ENCODE assay signal across 16 mouse cellular contexts in the genomic region with DNA sequence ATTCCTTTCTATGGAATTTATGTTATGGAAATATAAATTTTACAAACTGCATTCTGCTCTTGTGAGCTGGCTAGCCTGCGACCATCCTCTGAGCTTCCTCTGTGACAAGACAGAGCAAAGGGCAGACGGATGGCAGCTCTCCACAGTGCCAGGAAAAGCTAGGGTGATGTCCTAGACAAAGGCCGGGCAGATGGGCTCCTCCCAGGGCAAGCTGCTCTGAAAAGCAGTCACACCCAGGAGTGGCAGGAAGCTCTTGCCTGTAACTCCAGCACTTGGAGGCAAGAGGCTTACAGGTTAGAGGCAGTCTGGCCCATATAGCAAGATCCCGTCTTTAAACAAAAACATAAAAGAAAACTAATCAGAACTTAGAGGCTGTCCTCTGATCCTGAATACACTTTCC. TPM values are rescaled to one million over a fixed set of nuclear protein-coding genes. Genes with fewer than 3 reads are reported as not detected.
DNase-seq lines count a peak whose midpoint lies in the region; ATAC-seq and TF ChIP-seq lines count a peak whose summit lies in the region.
"Had no signal": no experiment of that assay in that cellular context is flagged by ENCODE, and none has a peak within 500 bp of the region (broad histone marks: within the 10 kb centered on the region; RNA-seq: fewer than 3 reads in every experiment).

No protein-coding gene starts in this region.

- no peaks in the 10 kb centered on the region for H3K9me3 ChIP-seq in hindbrain, embryonic 10.5 days
- H3K9me3 ChIP-seq in hindbrain, embryonic 11.5 days (ENCODE audit: control insufficient read depth, low read length): no peaks in the 10 kb centered on the region
- no peaks in the 10 kb centered on the region for H3K9me3 ChIP-seq in midbrain, embryonic 11.5 days (ENCODE audit: control insufficient read depth, low read length)
- H3K9me3 ChIP-seq in midbrain, postnatal 0 days (ENCODE audit: low read length): no peaks in the 10 kb centered on the region
- H3K9me3 ChIP-seq in stomach, postnatal 0 days (ENCODE audit: control insufficient read depth, low read length): no peaks in the 10 kb centered on the region
- H3K9me3 ChIP-seq: heart, embryonic 15.5 days; limb, embryonic 13.5 days had no signal

- no peak overlapping the region for H3K9ac ChIP-seq in hindbrain, embryonic 11.5 days (ENCODE audit: low read depth, low read length)
- no peak overlapping the region for H3K9ac ChIP-seq in midbrain, embryonic 11.5 days (ENCODE audit: low read length)
- no peak overlapping the region for H3K9ac ChIP-seq in midbrain, postnatal 0 days (replicated peaks; ENCODE audit: low read length, poor library complexity, severe bottlenecking)
- no peak overlapping the region for H3K9ac ChIP-seq in stomach, postnatal 0 days (ENCODE audit: low read length)
- H3K9ac ChIP-seq: heart, embryonic 15.5 days; limb, embryonic 13.5 days had no signal

- TF ChIP-seq EP300 in stomach, postnatal 0 days (optimal IDR thresholded peaks at IDR 0.05): no peak

- no peak for TF ChIP-seq CTCF in midbrain, postnatal 0 days (IDR thresholded peaks at IDR 0.05)
- TF ChIP-seq CTCF in stomach, postnatal 0 days (IDR thresholded peaks at IDR 0.05; ENCODE audit: low read depth): no peak

- H3K4me1 ChIP-seq in hindbrain, embryonic 10.5 days (replicated peaks): peaks cover 45% of the 10 kb centered on the region
- H3K4me1 ChIP-seq in hindbrain, embryonic 11.5 days (replicated peaks; ENCODE audit: control insufficient read depth, insufficient read depth, low read length): 0 out of 2 replicates have a peak, but pooled peaks cover 4% of the 10 kb centered on the region
- peaks cover 19% of the 10 kb centered on the region for H3K4me1 ChIP-seq in midbrain, embryonic 11.5 days (ENCODE audit: control insufficient read depth, insufficient read depth, low read length)
- H3K4me1 ChIP-seq in midbrain, postnatal 0 days (ENCODE audit: insufficient read depth, low read length): no peaks in the 10 kb centered on the region
- H3K4me1 ChIP-seq in stomach, postnatal 0 days (replicated peaks; ENCODE audit: control insufficient read depth, insufficient read depth): no peaks in the 10 kb centered on the region

- no peak overlapping the region for H3K4me2 ChIP-seq in hindbrain, embryonic 11.5 days (replicated peaks; ENCODE audit: low read depth, low read length)
- H3K4me2 ChIP-seq in midbrain, embryonic 11.5 days: no peak overlapping the region
- no peak overlapping the region for H3K4me2 ChIP-seq in midbrain, postnatal 0 days (ENCODE audit: low read depth, low read length, poor library complexity, severe bottlenecking)
- no peak overlapping the region for H3K4me2 ChIP-seq in stomach, postnatal 0 days (replicated peaks; ENCODE audit: low read depth)
- H3K4me2 ChIP-seq: heart, embryonic 15.5 days; limb, embryonic 13.5 days had no signal

- WGBS in hindbrain, embryonic 10.5 days: 55% methylated on average over 4 of the region's 4 CpGs
- WGBS in hindbrain, embryonic 11.5 days: 63% methylated on average over 4 of the region's 4 CpGs
- WGBS in midbrain, embryonic 11.5 days: 76% methylated on average over 4 of the region's 4 CpGs
- WGBS in midbrain, postnatal 0 days: 63% methylated on average over 4 of the region's 4 CpGs
- 60% methylated on average over 4 of the region's 4 CpGs for WGBS in stomach, postnatal 0 days

- peaks cover 66% of the 10 kb centered on the region for H3K36me3 ChIP-seq in hindbrain, embryonic 10.5 days
- peaks cover 8% of the 10 kb centered on the region; the same call in 1 of the 2 replicates for H3K36me3 ChIP-seq in hindbrain, embryonic 11.5 days (ENCODE audit: control insufficient read depth, insufficient read depth, low read length)
- H3K36me3 ChIP-seq in midbrain, embryonic 11.5 days (ENCODE audit: control insufficient read depth, insufficient read depth, low read length): peaks cover 2% of the 10 kb centered on the region
- H3K36me3 ChIP-seq in midbrain, postnatal 0 days (ENCODE audit: insufficient read depth, low read length): peaks cover 49% of the 10 kb centered on the region
- peaks cover 20% of the 10 kb centered on the region for H3K36me3 ChIP-seq in stomach, postnatal 0 days (ENCODE audit: control insufficient read depth, insufficient read depth, low read length)

- peak; percentile 35 for DNase-seq in hindbrain, embryonic 10.5 days (ENCODE audit: low spot score)
- no peak for DNase-seq in hindbrain, embryonic 11.5 days (ENCODE audit: low spot score)
- DNase-seq in midbrain, embryonic 11.5 days (ENCODE audit: low spot score, missing footprints): peak; percentile 76
- no peak for DNase-seq in midbrain, postnatal 0 days (ENCODE audit: low spot score)
- DNase-seq in cerebellum, postnatal 25 days: peak; percentile 72 to 78
- peak; percentile 50 to 74 for DNase-seq in lung, postnatal 4 days
- DNase-seq in stomach, postnatal 0 days (ENCODE audit: low spot score): no peak
- no peak for DNase-seq in right cerebral cortex, adult 18-20 months
- DNase-seq: spleen, adult 18-20 months had no signal

- no peak for ATAC-seq in hindbrain, embryonic 11.5 days (ENCODE audit: low FRiP score)
- no peak for ATAC-seq in midbrain, embryonic 11.5 days (ENCODE audit: low FRiP score)
- no peak for ATAC-seq in midbrain, postnatal 0 days (ENCODE audit: low FRiP score)
- no peak for ATAC-seq in stomach, postnatal 0 days (ENCODE audit: low FRiP score, low TSS enrichment)
- ATAC-seq: intestine, embryonic 16.5 days had no signal

- no peak overlapping the region for H3K4me3 ChIP-seq in hindbrain, embryonic 10.5 days
- H3K4me3 ChIP-seq in hindbrain, embryonic 11.5 days (ENCODE audit: low read depth, low read length): no peak overlapping the region
- H3K4me3 ChIP-seq in midbrain, embryonic 11.5 days (ENCODE audit: low read depth, low read length): no peak overlapping the region
- H3K4me3 ChIP-seq in midbrain, postnatal 0 days (ENCODE audit: low read depth, low read length): no peak overlapping the region
- H3K4me3 ChIP-seq in stomach, postnatal 0 days (ENCODE audit: low read depth, low read length): no peak overlapping the region
- H3K4me3 ChIP-seq: heart, embryonic 15.5 days; limb, embryonic 13.5 days had no signal

- H3K27me3 ChIP-seq in hindbrain, embryonic 10.5 days (ENCODE audit: insufficient read depth, poor library complexity, severe bottlenecking): 0 out of 2 replicates have a peak, but pooled peaks cover 3% of the 10 kb centered on the region
- no peaks in the 10 kb centered on the region for H3K27me3 ChIP-seq in hindbrain, embryonic 11.5 days (ENCODE audit: control insufficient read depth, insufficient read depth, low read length)
- H3K27me3 ChIP-seq in midbrain, embryonic 11.5 days (ENCODE audit: control insufficient read depth, insufficient read depth, low read length): no peaks in the 10 kb centered on the region
- H3K27me3 ChIP-seq in midbrain, postnatal 0 days (ENCODE audit: insufficient read depth, low read length): no peaks in the 10 kb centered on the region
- no peaks in the 10 kb centered on the region for H3K27me3 ChIP-seq in stomach, postnatal 0 days (ENCODE audit: control insufficient read depth, insufficient read depth, low read length)
- H3K27me3 ChIP-seq: heart, embryonic 15.5 days had no signal

- H3K27ac ChIP-seq in hindbrain, embryonic 10.5 days: peak overlapping the region; percentile 77
- H3K27ac ChIP-seq in hindbrain, embryonic 11.5 days (ENCODE audit: low read depth, low read length): no peak overlapping the region
- H3K27ac ChIP-seq in midbrain, embryonic 11.5 days (ENCODE audit: low read depth, low read length): no peak overlapping the region
- no peak overlapping the region for H3K27ac ChIP-seq in midbrain, postnatal 0 days (ENCODE audit: low read depth, low read length)
- no peak overlapping the region for H3K27ac ChIP-seq in stomach, postnatal 0 days (replicated peaks)
- H3K27ac ChIP-seq: heart, embryonic 15.5 days; limb, embryonic 13.5 days had no signal

RNA-seq across cellular contexts. Expression of gene Git2, which starts 19.3 kb away (rescaled TPM):
- 39.3 and 39.7 TPM in 2 replicates for polyA plus RNA-seq in hindbrain, embryonic 10.5 days (2016; fragmentation: Nextera tagmentation; extraction: Ambion mirVana)
- 36.3 and 42.2 TPM in 2 replicates for polyA plus RNA-seq in hindbrain, embryonic 11.5 days (2014; fragmentation: Nextera tagmentation; extraction: Ambion mirVana)
- polyA plus RNA-seq in midbrain, embryonic 11.5 days (2014; fragmentation: Nextera tagmentation; extraction: Ambion mirVana): 29.5 and 30.0 TPM in 2 replicates
- 41.8 and 45.1 TPM in 2 replicates for total RNA-seq in midbrain, postnatal 0 days (2014; rRNA removed)
- polyA plus RNA-seq in midbrain, postnatal 0 days (2015; fragmentation: Nextera tagmentation; extraction: Ambion mirVana): 25.5 and 33.8 TPM in 2 replicates
- 14.2 and 16.1 TPM in 2 replicates for polyA plus RNA-seq in stomach, postnatal 0 days (2015; fragmentation: Nextera tagmentation; extraction: Ambion mirVana)

RNA-seq across cellular contexts. Expression of gene Ankrd13a, which starts 20.1 kb away (rescaled TPM):
- 59.7 and 74.1 TPM in 2 replicates for polyA plus RNA-seq in hindbrain, embryonic 10.5 days (2016; fragmentation: Nextera tagmentation; extraction: Ambion mirVana)
- polyA plus RNA-seq in hindbrain, embryonic 11.5 days (2014; fragmentation: Nextera tagmentation; extraction: Ambion mirVana): 71.0 and 71.7 TPM in 2 replicates
- 64.7 and 71.9 TPM in 2 replicates for polyA plus RNA-seq in midbrain, embryonic 11.5 days (2014; fragmentation: Nextera tagmentation; extraction: Ambion mirVana)
- 39.3 and 47.3 TPM in 2 replicates for total RNA-seq in midbrain, postnatal 0 days (2014; rRNA removed)
- 22.4 and 24.9 TPM in 2 replicates for polyA plus RNA-seq in midbrain, postnatal 0 days (2015; fragmentation: Nextera tagmentation; extraction: Ambion mirVana)
- polyA plus RNA-seq in stomach, postnatal 0 days (2015; fragmentation: Nextera tagmentation; extraction: Ambion mirVana): 36.4 and 41.7 TPM in 2 replicates

RNA-seq across cellular contexts. Expression of gene 1500011B03Rik, which starts 28.7 kb away (rescaled TPM):
- polyA plus RNA-seq in hindbrain, embryonic 10.5 days (2016; fragmentation: Nextera tagmentation; extraction: Ambion mirVana): 126 and 159 TPM in 2 replicates
- 163 and 167 TPM in 2 replicates for polyA plus RNA-seq in hindbrain, embryonic 11.5 days (2014; fragmentation: Nextera tagmentation; extraction: Ambion mirVana)
- polyA plus RNA-seq in midbrain, embryonic 11.5 days (2014; fragmentation: Nextera tagmentation; extraction: Ambion mirVana): 150 and 157 TPM in 2 replicates
- 299 and 345 TPM in 2 replicates for total RNA-seq in midbrain, postnatal 0 days (2014; rRNA removed)
- 372 and 393 TPM in 2 replicates for polyA plus RNA-seq in midbrain, postnatal 0 days (2015; fragmentation: Nextera tagmentation; extraction: Ambion mirVana)
- polyA plus RNA-seq in stomach, postnatal 0 days (2015; fragmentation: Nextera tagmentation; extraction: Ambion mirVana): 110 and 118 TPM in 2 replicates

RNA-seq across cellular contexts. Expression of gene 4930519G04Rik, which starts 58.9 kb away (rescaled TPM):
- not detected in 2 replicates for polyA plus RNA-seq in hindbrain, embryonic 10.5 days (2016; fragmentation: Nextera tagmentation; extraction: Ambion mirVana)
- polyA plus RNA-seq in hindbrain, embryonic 11.5 days (2014; fragmentation: Nextera tagmentation; extraction: Ambion mirVana): not detected in 2 replicates
- not detected in 2 replicates for polyA plus RNA-seq in midbrain, embryonic 11.5 days (2014; fragmentation: Nextera tagmentation; extraction: Ambion mirVana)
- not detected in 2 replicates for total RNA-seq in midbrain, postnatal 0 days (2014; rRNA removed)
- not detected in 2 replicates for polyA plus RNA-seq in midbrain, postnatal 0 days (2015; fragmentation: Nextera tagmentation; extraction: Ambion mirVana)
- polyA plus RNA-seq in stomach, postnatal 0 days (2015; fragmentation: Nextera tagmentation; extraction: Ambion mirVana): 0.05 TPM in 1 of 2 replicates, not detected in the other
- total RNA-seq: adrenal gland, postnatal 10 days; gastrocnemius, adult 8-10 months; layer of hippocampus, postnatal 10 days had no signal
- polyA plus RNA-seq: heart, embryonic 15.5 days; intestine, embryonic 16.5 days; limb, embryonic 13.5 days; thymus, postnatal 0 days had no signal

Comparison
In these comparisons a context has a peak if more than half of its experiments do, and no peak if none do; other contexts are left out.
1. DNase-seq: peak in hindbrain, embryonic 10.5 days (single experiment), midbrain, embryonic 11.5 days (single experiment), cerebellum, postnatal 25 days (2 of 2) and lung, postnatal 4 days (2 of 2); none in hindbrain, embryonic 11.5 days (single experiment), midbrain, postnatal 0 days (single experiment), stomach, postnatal 0 days (single experiment) and right cerebral cortex, adult 18-20 months (single experiment).